Mouse (Mus musculus) heart, adult 2 months (tissue): ENCODE results near the gene Sh3gl2.
A peak's percentile ranks its signal among the peaks of the same experiment; 100 is the strongest.

Source experiments
- CTCF ChIP-seq: fragments of 200-600 bp; IDR thresholded peaks from 2 replicates; pipeline ENCODE4 v1.8.1; 2022; ENCODE audit warnings: antibody characterized with exemption, mild to moderate bottlenecking, moderate library complexity
- POLR2A ChIP-seq: fragments of 200-500 bp; IDR thresholded peaks from 2 replicates; pipeline ENCODE4 v1.6.1; 2011; ENCODE audit warnings: mild to moderate bottlenecking, low read depth, low read length, control low read depth; ENCODE audit not compliant: insufficient read depth

DNA sequence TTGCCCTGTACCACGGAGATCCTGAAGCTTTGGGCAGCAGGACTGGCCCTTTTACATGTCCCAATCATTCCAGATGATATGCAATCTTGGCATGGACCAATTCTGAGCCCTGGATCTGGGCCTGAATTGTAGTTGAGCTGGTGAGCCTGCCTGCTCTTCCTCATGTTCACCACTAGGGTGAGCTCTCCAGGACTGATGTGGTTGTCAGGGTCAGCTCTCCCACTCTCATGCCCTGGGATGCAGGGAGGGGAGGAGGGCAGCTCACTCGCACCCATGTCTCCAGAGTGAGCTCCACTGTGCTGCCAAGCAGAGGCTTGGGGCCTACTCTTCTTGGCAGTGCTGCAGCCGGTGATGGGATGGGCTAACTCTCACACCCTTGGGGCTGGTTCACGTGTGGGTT lies 18.9 kb upstream of the Sh3gl2 start:
- peak; percentile 48 for TF ChIP-seq CTCF
- TF ChIP-seq POLR2A = no peak
